Mouse (Mus musculus) spleen, embryonic (tissue): ENCODE results near the gene Gtf2h2.
"Not testable (repeated sequence)": the region's sequence is repeated elsewhere in the genome, so short reads cannot be mapped to it uniquely, and the experiment has no call there.

Experiments
- CTCF ChIA-PET: fragments of 350-600 bp; sonication (Branson Sonifier 250); formaldehyde crosslinking; loops from one replicate; lab custom pipeline; 2022; lab: Charles Lee

Gtf2h2 gene

DNA sequence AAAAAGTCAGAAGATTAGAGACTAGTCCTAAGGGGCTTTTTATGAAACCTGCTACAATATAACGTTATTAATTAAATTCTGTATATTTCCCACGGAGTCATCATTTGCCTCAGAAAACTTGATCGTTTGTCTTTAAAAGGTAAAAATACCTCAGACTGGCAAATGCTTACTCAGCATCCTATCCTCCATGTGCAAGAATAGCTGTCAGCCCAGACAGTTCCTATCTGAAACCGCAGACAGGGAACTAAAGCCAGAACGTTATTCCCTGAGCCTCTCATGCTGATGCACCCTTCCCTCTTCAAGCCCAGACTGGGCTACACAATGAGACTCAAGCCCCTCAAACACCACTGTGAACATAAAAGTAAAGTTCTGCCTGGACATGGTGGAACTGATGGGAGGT lies 2.0 kb downstream of the Gtf2h2 start:
- CTCF ChIA-PET = interaction anchor here (0.7 kb wide), 1 partner anchor 904 kb away, joined by 3 read pairs; no protein-coding TSS in a partner anchor

- CTCF ChIA-PET = no interaction called here
Measured at GRCm38 (mm10) chr13:100483610-100484009, 8.8 kb downstream of the Gtf2h2 start.

DNA sequence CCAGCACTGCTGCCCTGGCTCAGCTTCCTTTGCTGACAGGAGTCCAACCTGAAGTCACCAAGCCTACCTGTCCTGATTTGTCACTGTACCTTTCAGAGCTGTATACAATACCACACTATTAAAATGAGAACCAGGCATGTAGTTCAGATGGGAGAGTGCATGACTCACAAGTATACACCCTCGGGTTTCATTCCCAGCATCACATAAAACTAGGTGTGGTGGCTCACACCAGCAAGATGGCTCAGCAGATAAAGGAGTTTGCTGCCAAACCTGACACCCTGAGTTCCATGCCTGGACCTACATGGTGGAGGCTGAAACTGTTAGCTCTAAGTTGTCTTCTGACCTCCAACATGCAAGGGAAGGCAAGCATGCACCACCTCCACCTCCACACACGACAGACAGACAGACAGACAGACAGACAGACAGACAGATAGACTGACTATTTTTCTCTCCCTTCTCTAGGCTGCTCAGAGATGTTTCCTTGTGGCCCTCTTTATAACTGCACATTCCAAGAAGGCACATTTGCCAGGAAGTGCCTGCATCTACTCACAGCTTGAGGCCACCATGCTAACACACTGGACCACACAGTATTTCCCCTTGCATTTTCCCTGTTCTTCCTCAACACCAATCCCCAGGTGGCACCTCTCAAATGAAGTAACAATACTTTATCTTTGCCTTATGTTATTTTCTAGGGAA lies 28.7 kb downstream of the Gtf2h2 start:
- CTCF ChIA-PET = no interaction called here

DNA sequence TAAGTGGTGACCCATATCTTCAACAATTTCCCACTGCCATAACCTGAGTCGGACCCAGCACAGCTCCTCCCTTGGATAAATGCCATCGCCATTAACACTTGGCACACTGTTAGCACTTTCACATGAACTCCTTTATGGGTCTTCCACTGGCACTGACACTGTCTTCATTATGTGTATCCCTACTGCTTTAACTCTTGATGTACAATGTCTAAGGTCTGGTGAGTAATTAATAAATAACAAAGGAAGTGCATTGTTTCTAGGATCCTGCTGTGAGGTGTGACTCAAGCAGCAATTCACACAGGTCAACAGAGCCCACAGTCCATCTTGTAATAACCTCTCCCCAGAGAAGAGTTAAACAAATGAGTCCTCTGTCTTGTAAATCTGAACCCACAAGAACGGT lies 31.0 kb downstream of the Gtf2h2 start:
- CTCF ChIA-PET = no interaction called here

DNA sequence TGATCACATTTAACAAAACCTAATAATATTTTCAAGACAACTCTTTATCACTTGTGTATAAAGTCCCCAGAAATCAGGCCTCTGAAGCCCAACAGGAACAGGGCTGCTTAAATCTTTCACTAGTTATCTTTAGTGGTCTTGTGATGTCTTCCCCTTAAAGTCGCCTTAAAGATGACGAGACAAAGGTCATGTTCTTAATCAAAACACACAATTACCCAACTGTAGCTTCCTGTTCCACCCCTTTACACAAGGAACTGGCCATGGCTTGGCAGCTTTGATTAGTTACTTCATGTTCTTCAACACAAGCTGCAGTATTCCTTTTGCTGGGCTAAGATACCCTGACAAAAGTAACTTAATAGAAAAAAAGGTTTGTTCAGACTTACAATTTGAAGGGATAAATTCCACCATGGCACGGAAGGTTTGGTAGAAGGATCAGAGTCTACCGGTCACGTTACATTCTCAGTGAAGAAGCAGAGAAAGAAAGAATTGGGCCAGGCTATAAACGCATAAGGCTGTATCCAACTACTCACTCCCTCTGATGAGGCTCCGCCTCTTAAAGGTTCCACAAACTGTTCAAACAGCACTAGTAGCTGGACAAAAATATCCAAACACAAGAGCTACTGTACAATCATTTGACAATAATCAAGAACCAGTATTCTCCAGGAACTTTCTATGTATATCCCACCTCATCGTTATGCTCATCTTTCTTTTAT lies 39.8 kb downstream of the Gtf2h2 start, which contains the start of gene Naip1:
Gene Naip1, minus strand, starts transcription at position 455 of the 713 bp plus-strand sequence.
- CTCF ChIA-PET = not testable (repeated sequence)

DNA sequence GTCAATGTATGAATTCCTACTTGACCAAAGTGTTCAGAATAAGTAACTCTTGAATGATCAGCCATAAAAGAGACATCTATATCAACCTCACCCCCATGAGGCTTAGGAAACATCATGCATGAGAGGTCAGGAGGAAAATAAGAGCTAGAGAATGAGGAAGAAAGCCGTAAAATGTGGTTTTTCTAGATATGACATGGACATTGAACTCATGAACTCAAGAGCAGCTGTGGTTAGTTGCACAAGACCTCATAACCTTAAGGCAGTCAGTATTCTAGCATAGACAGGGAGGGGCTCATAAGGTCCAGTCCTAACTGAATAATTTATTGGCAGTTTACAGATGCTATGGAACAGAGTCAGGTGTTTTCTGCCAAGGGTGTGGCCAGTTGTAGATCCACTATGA lies 42.9 kb downstream of the Gtf2h2 start:
- CTCF ChIA-PET = no interaction called here

GRCm38 (mm10) chr13:100440116-100440515 lies 52.3 kb downstream of the Gtf2h2 start:
- CTCF ChIA-PET = no interaction called here

DNA sequence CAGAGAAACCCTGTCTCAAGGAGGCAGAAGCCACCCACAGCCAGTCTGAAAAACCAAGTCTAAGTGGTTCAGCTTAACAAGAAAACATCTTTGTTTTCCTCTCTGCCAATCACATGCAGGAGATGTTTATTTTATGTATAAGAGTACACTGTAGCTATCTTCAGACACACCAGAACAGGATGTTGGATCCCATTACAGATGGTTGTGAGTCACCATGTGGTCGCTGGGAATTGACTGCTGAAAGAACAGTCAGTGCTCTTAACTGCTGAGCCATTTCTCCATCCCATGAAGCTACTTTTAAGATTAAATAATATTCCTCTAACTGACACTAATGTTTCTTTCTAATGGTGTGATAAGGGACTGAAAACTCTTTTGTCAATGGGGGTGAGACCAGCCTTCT lies 53.7 kb downstream of the Gtf2h2 start:
- CTCF ChIA-PET = no interaction called here

- CTCF ChIA-PET = no interaction called here
Measured at GRCm38 (mm10) chr13:100437322-100437825, 55.0 kb downstream of the Gtf2h2 start.

DNA sequence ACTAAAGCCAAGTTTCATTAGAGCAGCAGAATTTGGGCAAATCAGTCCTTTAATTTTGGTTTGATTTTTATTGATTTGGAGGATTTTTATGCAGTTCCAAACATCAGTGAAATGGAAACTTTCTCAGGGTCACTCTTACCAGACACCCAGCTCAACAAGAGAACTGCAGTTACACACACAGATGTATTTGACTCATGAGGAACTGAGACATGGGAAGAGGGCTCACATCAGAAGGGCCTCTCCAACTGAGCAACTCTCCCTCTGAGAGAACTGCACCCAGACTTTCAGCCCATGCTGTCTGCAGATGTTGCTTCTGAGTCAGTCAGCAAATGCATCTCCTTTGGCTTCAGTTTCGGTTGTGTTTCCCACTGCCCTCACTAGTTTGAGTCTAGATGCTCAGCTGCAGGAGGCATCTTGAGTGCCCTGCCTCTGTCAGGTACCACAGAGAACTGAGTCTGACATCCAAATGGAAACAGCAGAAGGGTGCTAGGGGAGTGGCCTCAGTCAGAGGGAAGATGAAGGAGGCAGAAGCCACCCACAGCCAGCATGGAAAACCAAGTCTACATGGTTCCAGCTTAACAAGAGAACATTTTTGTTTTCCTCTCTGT lies 55.7 kb downstream of the Gtf2h2 start:
- CTCF ChIA-PET = not testable (repeated sequence)

GRCm38 (mm10) chr13:100419958-100420357 lies 72.4 kb downstream of the Gtf2h2 start:
- CTCF ChIA-PET = not testable (repeated sequence)

DNA sequence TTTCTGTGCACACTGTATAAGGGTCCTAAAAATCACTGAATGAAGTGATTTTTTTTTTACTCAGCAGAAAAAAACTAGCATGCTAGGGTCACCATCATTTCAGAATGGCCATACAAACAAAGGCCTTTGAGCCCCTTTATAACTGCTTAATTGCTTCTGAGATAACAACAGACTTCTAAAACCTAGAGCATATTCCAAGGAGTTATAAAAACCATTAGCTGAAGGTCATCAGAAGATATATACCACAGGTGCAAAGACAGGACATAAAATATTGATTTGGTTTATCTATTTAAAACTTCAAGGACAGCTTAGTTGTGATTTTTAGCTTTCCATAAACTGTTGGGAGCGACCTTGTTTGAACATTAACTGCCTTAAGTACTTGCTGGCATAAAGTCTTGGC lies 78.0 kb downstream of the Gtf2h2 start:
- CTCF ChIA-PET = no interaction called here
